Comparison of ENCODE assay signal across 25 mouse cellular contexts in genomic region chr2:27450226-27450625, GRCm38 (mm10). TPM values are rescaled to one million over a fixed set of nuclear protein-coding genes. Genes with fewer than 3 reads are reported as not detected.
DNase-seq lines count a peak whose midpoint lies in the region; ATAC-seq lines count a peak whose summit lies in the region.
"Had no signal": no experiment of that assay in that cellular context is flagged by ENCODE, and none has a peak within 500 bp of the region (broad histone marks: within the 10 kb centered on the region; RNA-seq: fewer than 3 reads in every experiment).

No protein-coding gene starts in this region.

- no peak for ATAC-seq in liver, embryonic 12.5 days
- ATAC-seq: activated CD4-positive, CD25-positive, alpha-beta regulatory T cell, adult 4 months; forebrain, embryonic 16.5 days had no signal

- H3K9ac ChIP-seq in liver, embryonic 12.5 days = no peak overlapping the region
- H3K9ac ChIP-seq: embryonic facial prominence, embryonic 13.5 days; forebrain, embryonic 12.5 days; hindbrain, embryonic 12.5 days; hindbrain, embryonic 15.5 days had no signal

- no peak overlapping the region for H3K4me2 ChIP-seq in liver, embryonic 12.5 days
- H3K4me2 ChIP-seq: embryonic facial prominence, embryonic 13.5 days; forebrain, embryonic 12.5 days; heart, embryonic 11.5 days; hindbrain, embryonic 12.5 days; hindbrain, embryonic 15.5 days had no signal

- no peaks in the 10 kb centered on the region for H3K4me1 ChIP-seq in limb, embryonic 10.5 days
- no peaks in the 10 kb centered on the region for H3K4me1 ChIP-seq in liver, embryonic 12.5 days
- H3K4me1 ChIP-seq: embryonic facial prominence, embryonic 10.5 days; embryonic facial prominence, embryonic 13.5 days; forebrain, embryonic 12.5 days; hindbrain, embryonic 12.5 days; hindbrain, embryonic 15.5 days had no signal

- peak; percentile 54 for DNase-seq in retina, postnatal 1 day
- no peak for DNase-seq in retina, embryonic 14.5 days (ENCODE audit: low spot score)
- DNase-seq in adrenal gland, adult 2 months = peak; percentile 89
- DNase-seq in adrenal gland, postnatal 10 days = peak; percentile 68
- DNase-seq in adrenal gland, postnatal 36 days = peak; percentile 81 to 83
- DNase-seq in limb, embryonic 10.5 days (ENCODE audit: low spot score) = no peak
- DNase-seq in layer of hippocampus, adult 11-12 months (ENCODE audit: low spot score) = no peak
- DNase-seq: cerebellum, adult 11-12 months; cerebellum, adult 8-10 months; cerebellum, postnatal 10 days; cerebellum, postnatal 36 days; embryo, embryonic 11 days; gastrocnemius, postnatal 14 days; heart, adult 11 months; kidney, adult 11 months had no signal

- no peaks in the 10 kb centered on the region for H3K9me3 ChIP-seq in limb, embryonic 10.5 days (replicated peaks)
- no peaks in the 10 kb centered on the region for H3K9me3 ChIP-seq in liver, embryonic 12.5 days (replicated peaks)
- H3K9me3 ChIP-seq: embryonic facial prominence, embryonic 10.5 days; embryonic facial prominence, embryonic 13.5 days; forebrain, embryonic 12.5 days; hindbrain, embryonic 12.5 days; hindbrain, embryonic 15.5 days had no signal

- no peak overlapping the region for H3K4me3 ChIP-seq in limb, embryonic 10.5 days
- no peak overlapping the region for H3K4me3 ChIP-seq in liver, embryonic 12.5 days
- H3K4me3 ChIP-seq: embryonic facial prominence, embryonic 10.5 days; embryonic facial prominence, embryonic 13.5 days; erythroblast, embryonic 14.5 days; forebrain, embryonic 12.5 days; hindbrain, embryonic 12.5 days; hindbrain, embryonic 15.5 days had no signal

- no peak overlapping the region for H3K27ac ChIP-seq in limb, embryonic 10.5 days
- H3K27ac ChIP-seq in liver, embryonic 12.5 days = no peak overlapping the region
- H3K27ac ChIP-seq: embryonic facial prominence, embryonic 10.5 days; embryonic facial prominence, embryonic 13.5 days; forebrain, embryonic 12.5 days; hindbrain, embryonic 12.5 days; hindbrain, embryonic 15.5 days had no signal

- H3K27me3 ChIP-seq in limb, embryonic 10.5 days (ENCODE audit: low read depth, poor library complexity, severe bottlenecking) = no peaks in the 10 kb centered on the region
- no peaks in the 10 kb centered on the region for H3K27me3 ChIP-seq in liver, embryonic 12.5 days (replicated peaks)
- H3K27me3 ChIP-seq: embryonic facial prominence, embryonic 13.5 days; forebrain, embryonic 12.5 days; hindbrain, embryonic 12.5 days; hindbrain, embryonic 15.5 days had no signal

- WGBS in limb, embryonic 10.5 days = 92% methylated on average over 14 of the region's 14 CpGs
- 81% methylated on average over 14 of the region's 14 CpGs for WGBS in liver, embryonic 12.5 days (ENCODE audit: insufficient replicate concordance)

- H3K36me3 ChIP-seq in limb, embryonic 10.5 days = peaks cover 99% of the 10 kb centered on the region
- peaks cover 99% of the 10 kb centered on the region for H3K36me3 ChIP-seq in liver, embryonic 12.5 days

RNA-seq across cellular contexts. Expression of gene Brd3os, which starts 8.1 kb away (rescaled TPM):
- total RNA-seq in adrenal gland, adult 2 months (2021) = 10 to 100 TPM in 1 of 2 experiments, 1 to 10 TPM in 1; 6.2 to 17.2 TPM
- polyA plus RNA-seq in adrenal gland, adult 2 months (2012; rRNA removed) = 46.0 and 60.2 TPM in 2 replicates
- total RNA-seq in adrenal gland, postnatal 10 days (2021) = 1 to 10 TPM; 4.8 to 5.7 TPM
- 10 to 100 TPM in 1 of 2 experiments, 1 to 10 TPM in 1; 9.2 to 11.4 TPM for total RNA-seq in adrenal gland, postnatal 36 days (2021)
- 5.2 and 7.6 TPM in 2 replicates for polyA plus RNA-seq in limb, embryonic 10.5 days (2016; fragmentation: Nextera tagmentation; extraction: Ambion mirVana)
- polyA plus RNA-seq in liver, embryonic 12.5 days (2016; fragmentation: Nextera tagmentation; extraction: Ambion mirVana) = 1.3 and 1.4 TPM in 2 replicates
- polyA plus RNA-seq: erythroblast, embryonic 14.5 days had no signal

RNA-seq across cellular contexts. Expression of gene Vav2, which starts 23.4 kb away (rescaled TPM):
- 10 to 100 TPM; 20.1 to 27.6 TPM for total RNA-seq in adrenal gland, adult 2 months (2021)
- polyA plus RNA-seq in adrenal gland, adult 2 months (2012; rRNA removed) = 29.7 and 30.9 TPM in 2 replicates
- total RNA-seq in adrenal gland, postnatal 10 days (2021) = 10 to 100 TPM; 21.5 to 29.6 TPM
- total RNA-seq in adrenal gland, postnatal 36 days (2021) = 10 to 100 TPM; 23.1 to 31.9 TPM
- polyA plus RNA-seq in limb, embryonic 10.5 days (2016; fragmentation: Nextera tagmentation; extraction: Ambion mirVana) = 9.2 and 9.6 TPM in 2 replicates
- 5.0 and 5.8 TPM in 2 replicates for polyA plus RNA-seq in liver, embryonic 12.5 days (2016; fragmentation: Nextera tagmentation; extraction: Ambion mirVana)

RNA-seq across cellular contexts. Expression of gene Brd3, which starts 57.2 kb away (rescaled TPM):
- total RNA-seq in adrenal gland, adult 2 months (2021) = 10 to 100 TPM; 56.9 to 61.6 TPM
- 59.3 and 60.1 TPM in 2 replicates for polyA plus RNA-seq in adrenal gland, adult 2 months (2012; rRNA removed)
- total RNA-seq in adrenal gland, postnatal 10 days (2021) = 10 to 100 TPM; 83.9 to 89.7 TPM
- total RNA-seq in adrenal gland, postnatal 36 days (2021) = 10 to 100 TPM; 64.5 to 78.6 TPM
- polyA plus RNA-seq in limb, embryonic 10.5 days (2016; fragmentation: Nextera tagmentation; extraction: Ambion mirVana) = 188 and 193 TPM in 2 replicates
- 38.5 and 39.0 TPM in 2 replicates for polyA plus RNA-seq in liver, embryonic 12.5 days (2016; fragmentation: Nextera tagmentation; extraction: Ambion mirVana)

Comparison
In these comparisons a context has a peak if more than half of its experiments do, and no peak if none do; other contexts are left out.
1. DNase-seq: peak in retina, postnatal 1 day (single experiment), adrenal gland, adult 2 months (single experiment), adrenal gland, postnatal 10 days (single experiment) and adrenal gland, postnatal 36 days (2 of 2); none in retina, embryonic 14.5 days (single experiment), limb, embryonic 10.5 days (single experiment) and layer of hippocampus, adult 11-12 months (single experiment).